Mouse (Mus musculus) CH12.LX (cell line): ENCODE measurements at regions not wholly inside any gene's neighbourhood (a gene's known extent, or its start where the extent isn't known, plus 50 kb on each side); places are given as distances from the start of the nearest gene placed in this dataset.

ENCODE experiments used
- CHD2 ChIP-seq: IDR thresholded peaks from 2 replicates; pipeline ENCODE4 v1.6.1; 2011; ENCODE audit warnings: low read length, improper control_type of control experiment
- CTCF ChIP-seq, 2 experiments: IDR thresholded peaks in 1 of 2; conservative IDR thresholded peaks in 1 of 2; 2 replicates each; pipeline ENCODE4 v1.5.1; 2011 to 2012; ENCODE audit warnings: low read depth in 2 of 2, low read length in 2 of 2, improper control_type of control experiment in 1 of 2, inconsistent platforms in 1 of 2, mild to moderate bottlenecking in 1 of 2, moderate library complexity in 1 of 2
- POLR2A ChIP-seq: IDR thresholded peaks from 2 replicates; pipeline ENCODE4 v1.6.1; 2011; ENCODE audit warnings: low read depth, mild to moderate bottlenecking, improper control_type of control experiment, low read length
- TCF12 ChIP-seq: IDR thresholded peaks from 2 replicates; pipeline ENCODE4 v1.6.1; 2014; ENCODE audit warnings: low read depth, mild to moderate bottlenecking, inconsistent platforms, low read length, improper control_type of control experiment

DNA sequence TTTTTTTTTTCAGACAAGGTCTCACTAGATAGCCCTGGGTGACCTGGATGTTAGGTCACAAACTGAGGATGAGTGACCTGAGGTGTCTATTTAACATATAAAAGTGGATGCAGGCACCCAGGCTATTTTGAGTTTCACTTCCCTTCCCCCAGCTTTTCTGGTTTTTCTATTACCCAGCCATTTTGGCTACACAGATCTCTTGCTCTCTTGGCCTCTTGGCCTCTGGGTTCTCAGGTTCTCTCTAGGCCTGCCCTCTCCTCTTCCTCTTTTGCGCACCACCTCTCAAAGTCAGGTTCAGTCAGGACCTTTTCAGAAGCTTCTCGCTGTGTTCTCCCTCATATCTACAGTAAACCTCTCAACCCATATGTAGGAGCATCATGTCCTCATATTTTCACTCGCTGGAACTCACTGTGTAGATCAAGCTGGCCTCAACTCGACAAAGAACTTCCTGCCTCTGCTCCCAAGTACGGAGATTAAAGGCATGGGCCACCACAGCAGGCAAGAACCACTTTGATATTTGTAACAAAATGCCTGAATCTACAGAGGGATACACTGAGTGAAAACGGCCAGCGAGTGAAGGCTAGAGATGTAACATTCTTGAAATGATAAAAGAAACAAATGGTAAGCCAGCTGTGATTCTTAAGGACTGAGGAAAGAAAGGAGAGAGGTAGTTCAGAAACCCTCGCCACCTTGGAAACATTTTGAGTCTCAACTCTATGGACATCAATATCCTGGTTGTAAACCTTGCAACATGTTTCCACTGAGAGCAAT lies 704.7 kb downstream of the 4930447A16Rik start:
- TF ChIP-seq TCF12 (peak; percentile 65; the same call in 1 of the 2 replicates), CTCF (conservative IDR thresholded peaks at IDR 0.05 in 1 of 2, IDR thresholded peaks at IDR 0.05 in 1 of 2; ENCODE audit: low read depth in 2 of 2, low read length in 2 of 2) (no peak), POLR2A (no peak), CHD2 (peak; percentile 78)
